Mouse (Mus musculus) brain, embryonic 14.5 days (tissue): ENCODE results near the gene Tyrobp. TPM values are rescaled to one million over a fixed set of nuclear protein-coding genes. Genes with fewer than 3 reads are reported as not detected.

Experiments used
- DNase-seq: peaks from one replicate; pipeline ENCODE4 v3.0.0-alpha.2; 2011; ENCODE audit warnings: low read depth
- CTCF ChIP-seq: fragments of 200-500 bp; IDR thresholded peaks from 2 replicates; pipeline ENCODE4 v1.5.1; 2012; ENCODE audit warnings: inconsistent platforms, mild to moderate bottlenecking, moderate library complexity, borderline replicate concordance; ENCODE audit not compliant: insufficient read depth, insufficient read length; ENCODE audit errors: extremely low read depth
- POLR2A ChIP-seq: fragments of 200-500 bp; IDR thresholded peaks from 2 replicates; pipeline ENCODE4 v1.6.1; 2012; ENCODE audit warnings: mild to moderate bottlenecking, inconsistent platforms, borderline replicate concordance; ENCODE audit not compliant: poor library complexity, insufficient read depth, insufficient read length, severe bottlenecking; ENCODE audit errors: extremely low read depth
- polyA plus RNA-seq: library from polyadenylated mRNA; depleted of rRNA; stranded (reverse); fragments of >200 nt; gene quantifications from 2 replicates; pipeline ENCODE4 v1.2.3, GENCODE M21; 2012; rRNA removed

Gene Tyrobp
- 21.7 and 27.8 TPM in 2 replicates for polyA plus RNA-seq

- DNase-seq: no peak
- no peak for TF ChIP-seq POLR2A
- TF ChIP-seq CTCF: no peak
Measured at GRCm38 (mm10) chr7:30413596-30413995, at the start of gene Tyrobp. Gene Tyrobp (plus strand): TSS chr7:30413760.

DNA sequence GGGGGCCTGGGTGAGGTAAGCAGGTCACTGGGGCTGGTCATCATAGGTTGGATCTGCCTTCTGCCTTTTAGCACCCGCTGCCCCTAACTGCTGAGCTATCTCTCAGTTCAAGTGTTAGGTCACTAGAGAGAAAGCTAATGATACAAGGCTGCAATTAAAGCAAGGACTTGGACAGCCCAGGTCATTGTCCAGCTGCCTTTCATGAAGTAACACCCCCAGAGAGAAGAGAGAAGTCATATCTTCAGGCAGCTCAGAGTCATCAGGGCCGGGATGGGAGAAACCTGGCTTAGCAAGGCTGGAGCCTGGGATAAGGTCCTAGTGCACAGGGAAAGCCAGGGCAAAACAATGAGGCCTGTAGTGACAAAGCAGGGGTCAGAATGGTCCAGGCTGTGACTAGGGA is 46.1 kb upstream of the Tyrobp start:
- no peak for DNase-seq
- TF ChIP-seq CTCF: no peak

DNA sequence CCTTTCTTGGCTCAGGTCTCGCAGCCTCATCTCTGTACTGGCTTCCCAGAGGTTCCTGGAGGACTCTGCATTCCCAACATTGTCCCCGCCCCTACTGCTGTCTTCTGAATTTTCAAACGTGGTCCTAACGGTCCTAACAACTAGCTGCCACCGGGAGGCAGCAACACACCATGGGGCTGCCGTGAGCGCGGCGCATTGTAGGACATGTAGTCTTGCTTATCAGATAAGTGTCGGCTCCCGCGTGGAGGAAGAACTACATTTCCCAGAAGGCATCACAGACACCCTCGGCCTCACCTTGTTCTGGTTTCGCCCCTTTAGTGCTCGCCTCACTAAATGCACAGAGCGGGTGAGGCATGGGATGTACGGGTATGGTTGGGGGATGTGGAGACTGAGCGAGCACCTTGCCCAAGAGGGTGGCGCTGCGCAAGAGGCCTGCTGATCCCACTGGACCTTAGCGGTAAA is 40.0 kb upstream of the Tyrobp start:
- DNase-seq: peak; percentile 99
- TF ChIP-seq CTCF: peak; percentile 91
- TF ChIP-seq POLR2A: peak; percentile 52; the same call in 1 of the 2 replicates

DNA sequence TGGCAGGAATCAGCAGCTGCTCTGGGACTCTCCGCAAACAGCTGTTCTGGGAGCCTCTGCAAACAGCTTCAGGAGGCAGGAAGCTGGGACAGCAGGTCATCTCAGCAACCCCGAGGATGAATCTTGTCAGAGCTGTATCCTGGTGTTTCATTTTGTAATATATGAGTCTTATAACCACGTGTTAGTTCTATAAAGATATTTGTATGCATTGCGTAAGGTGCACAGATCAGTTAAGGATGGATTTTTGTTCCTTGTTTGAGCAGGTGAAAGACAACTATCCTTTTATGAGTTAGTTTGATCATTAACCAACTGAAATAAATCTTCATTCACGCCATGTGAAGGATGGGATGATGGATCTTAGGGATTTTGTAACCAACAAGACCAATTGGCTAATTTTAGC is 33.5 kb upstream of the Tyrobp start:
- TF ChIP-seq POLR2A (no peak), CTCF (no peak)
- DNase-seq: no peak

GRCm38 (mm10) chr7:30384106-30384505 is 29.5 kb upstream of the Tyrobp start:
- TF ChIP-seq CTCF (no peak), POLR2A (no peak)

GRCm38 (mm10) chr7:30392746-30393520 is 20.6 kb upstream of the Tyrobp start:
- no peak for DNase-seq
- TF ChIP-seq POLR2A (no peak), CTCF (no peak)

More at GRCm38 (mm10) chr7:30384106-30384505, 29.5 kb upstream of the Tyrobp start:
- DNase-seq: no peak

- DNase-seq: no peak
- TF ChIP-seq POLR2A (no peak), CTCF (no peak)
Measured at GRCm38 (mm10) chr7:30393631-30394030, 19.9 kb upstream of the Tyrobp start.

DNA sequence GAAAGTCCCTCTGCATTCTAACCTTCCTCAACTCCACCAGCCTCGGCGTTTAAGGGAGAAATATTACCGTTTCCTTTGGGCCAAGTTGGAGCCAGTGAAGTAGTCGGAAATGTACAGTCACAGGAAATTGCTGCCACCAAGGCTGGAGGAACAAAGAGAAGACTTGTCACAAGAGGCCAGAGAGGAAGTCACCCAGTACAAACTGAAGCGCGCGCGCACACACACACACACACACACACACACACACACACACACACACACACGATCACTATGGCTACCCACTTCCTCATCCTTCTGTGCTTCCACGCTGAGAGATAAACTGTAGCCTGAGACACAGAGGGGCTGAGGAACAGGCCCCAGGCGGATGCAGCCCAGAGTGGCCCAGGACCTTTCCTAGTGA is 19.2 kb upstream of the Tyrobp start:
- TF ChIP-seq CTCF (no peak), POLR2A (no peak)
- DNase-seq: peak; percentile 14

GRCm38 (mm10) chr7:30394871-30395270 is 18.7 kb upstream of the Tyrobp start:
- peak; percentile 6 for DNase-seq
- TF ChIP-seq POLR2A: no peak
- peak; percentile 25; the same call in 1 of the 2 replicates for TF ChIP-seq CTCF

GRCm38 (mm10) chr7:30399671-30400070 is 13.9 kb upstream of the Tyrobp start:
- DNase-seq: peak; percentile 20
- TF ChIP-seq CTCF (no peak), POLR2A (no peak)

GRCm38 (mm10) chr7:30402343-30402742 is 11.2 kb upstream of the Tyrobp start:
- DNase-seq: no peak
- TF ChIP-seq CTCF (no peak), POLR2A (no peak)

DNA sequence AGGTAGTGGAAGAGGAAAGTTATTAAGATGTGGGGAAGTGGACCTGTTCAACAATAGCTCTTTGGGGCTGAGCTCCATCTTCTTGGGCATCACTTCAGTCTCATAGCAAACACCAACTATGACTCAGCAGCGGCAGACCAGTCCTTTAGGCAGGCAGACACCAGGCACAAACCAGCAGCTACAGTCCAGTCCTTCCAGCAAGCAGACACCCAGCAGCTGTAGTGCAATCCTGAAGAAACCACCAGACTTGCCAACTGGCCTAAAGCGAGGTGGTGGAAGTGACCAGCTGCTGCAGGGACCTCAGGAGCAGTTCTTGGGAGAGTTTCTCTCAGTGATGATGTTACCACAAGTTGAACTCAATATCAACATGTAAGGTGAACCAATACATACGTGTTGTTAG is 4.9 kb upstream of the Tyrobp start:
- DNase-seq: no peak
- TF ChIP-seq POLR2A: no peak
- no peak for TF ChIP-seq CTCF

DNA sequence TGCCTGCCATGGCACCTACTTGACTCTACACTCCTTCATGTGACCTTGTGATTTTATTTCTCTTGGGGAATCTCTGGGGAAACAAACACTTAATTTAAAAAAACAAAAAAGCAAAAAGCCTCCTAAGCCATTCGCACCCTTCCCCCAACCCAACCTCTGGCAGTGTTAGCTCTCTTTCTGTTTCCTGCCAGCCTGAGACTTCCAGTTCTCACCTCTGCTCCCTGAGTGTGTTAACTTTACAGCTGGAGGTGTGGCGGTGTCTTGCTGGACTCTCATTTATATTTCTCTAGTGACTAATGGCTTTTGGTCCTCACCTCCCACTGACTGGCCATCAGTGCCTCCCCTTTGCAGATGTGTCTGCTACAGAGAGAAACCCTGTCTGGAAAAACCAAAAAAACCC is 3.8 kb upstream of the Tyrobp start:
- TF ChIP-seq CTCF: no peak
- TF ChIP-seq POLR2A: no peak
- DNase-seq: no peak

- no peak for DNase-seq
- TF ChIP-seq CTCF (no peak), POLR2A (no peak)
Measured at GRCm38 (mm10) chr7:30411023-30411422, 2.5 kb upstream of the Tyrobp start.
